Mouse (Mus musculus) heart, postnatal 10 days (tissue): ENCODE results near the gene Psmd3. TPM values are rescaled to one million over a fixed set of nuclear protein-coding genes. Genes with fewer than 3 reads are reported as not detected.

Source experiments
- DNase-seq, 2 experiments: peaks; one replicate each; pipeline ENCODE4 v3.0.0; 2021
- intact Hi-C: fragments of 180-260 bp; cut with DNase I; formaldehyde crosslinking; loops from one replicate; pipeline ENCODE4 v1.15.1; 2025
- total RNA-seq, 2 experiments: library from RNA; stranded (reverse); gene quantifications; 2 replicates each; pipeline ENCODE4 v1.2.3; 2021

The Psmd3 gene
- total RNA-seq, 2 experiments from 2014 or later, result 131 to 132 TPM

DNA sequence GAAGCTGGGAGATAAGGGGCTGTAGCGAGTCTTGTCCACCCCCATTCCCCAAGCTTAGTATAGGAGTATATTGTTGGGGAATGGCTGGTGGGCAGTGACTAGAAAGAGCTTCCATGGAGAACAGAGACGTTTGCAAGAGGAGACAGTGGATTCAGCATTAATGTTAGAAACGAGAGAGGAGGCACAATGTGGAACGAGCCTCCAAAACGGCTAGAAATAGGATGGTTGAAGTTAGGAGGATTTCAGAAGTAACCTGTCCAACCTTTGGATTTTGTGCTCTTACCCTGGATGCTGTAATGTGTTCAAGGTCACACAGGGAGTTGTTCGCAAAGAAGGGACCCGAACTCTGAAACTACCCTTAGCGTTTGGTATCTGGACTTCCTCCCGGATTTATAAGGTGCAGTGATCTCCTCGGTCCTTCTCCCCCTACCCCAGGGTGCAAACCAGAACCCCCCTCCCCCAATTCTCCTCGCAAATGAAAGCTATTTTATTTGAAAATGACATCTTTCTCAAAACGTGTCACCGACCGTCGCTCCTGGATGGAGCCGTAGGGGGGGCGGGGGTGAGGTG, 58.8 kb downstream of the Psmd3 start:
- intact Hi-C loops, result loop anchor here (1.0 kb wide), 1 partner anchor 45 kb away; no protein-coding TSS in a partner anchor
- DNase-seq, result no peak

- intact Hi-C loops, result loop anchor here (1.0 kb wide), 1 partner anchor 44 kb away; no protein-coding TSS in a partner anchor
- DNase-seq, result peak; percentile 83 to 88
Measured at GRCm38 (mm10) chr11:98741622-98742396, 59.5 kb downstream of the Psmd3 start.

DNA sequence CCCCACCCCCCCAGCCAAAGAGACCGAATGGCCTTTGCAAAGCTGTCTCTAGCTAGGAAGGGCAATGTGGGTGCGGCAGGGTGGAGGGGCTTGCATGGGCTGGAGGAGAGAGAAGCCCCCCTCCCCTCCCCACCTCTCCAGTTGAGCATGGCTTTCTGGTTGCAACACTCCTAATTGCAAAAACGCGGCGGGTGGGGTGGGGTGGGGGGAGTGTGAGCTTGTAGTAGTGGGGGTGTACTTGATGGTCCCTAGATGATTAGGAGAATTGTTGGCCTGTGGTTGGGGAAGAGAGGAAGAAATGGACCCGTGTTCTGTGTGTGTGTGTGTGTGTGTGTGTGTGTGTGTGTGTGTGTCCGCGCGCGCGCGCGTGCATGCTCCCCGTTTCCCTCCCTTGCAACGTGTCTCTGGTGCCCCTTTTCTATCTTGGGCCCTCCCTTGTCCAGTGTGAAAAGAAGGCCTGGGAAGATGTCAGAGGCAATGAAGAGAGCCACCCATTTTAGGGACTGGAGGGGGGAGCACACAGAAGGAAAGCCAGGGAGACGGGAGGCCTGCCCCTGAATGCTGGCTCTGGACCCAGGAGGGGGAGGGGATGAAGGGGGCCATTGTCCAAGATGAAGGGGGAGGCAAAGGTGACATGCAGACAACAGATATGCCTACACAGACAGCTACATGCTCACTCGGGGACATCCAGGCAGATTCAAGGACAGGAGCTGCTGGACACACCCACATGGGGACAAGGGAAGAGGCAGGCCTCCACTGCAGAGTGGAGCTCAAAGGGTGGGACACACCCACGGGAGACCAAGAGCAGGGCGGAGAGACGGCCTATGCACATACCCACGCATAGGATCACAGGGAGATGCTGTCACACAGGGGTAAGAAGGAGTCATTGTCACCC, 60.3 kb downstream of the Psmd3 start:
- intact Hi-C loops, result no loop called here
- peak; percentile 73 to 79 for DNase-seq

DNA sequence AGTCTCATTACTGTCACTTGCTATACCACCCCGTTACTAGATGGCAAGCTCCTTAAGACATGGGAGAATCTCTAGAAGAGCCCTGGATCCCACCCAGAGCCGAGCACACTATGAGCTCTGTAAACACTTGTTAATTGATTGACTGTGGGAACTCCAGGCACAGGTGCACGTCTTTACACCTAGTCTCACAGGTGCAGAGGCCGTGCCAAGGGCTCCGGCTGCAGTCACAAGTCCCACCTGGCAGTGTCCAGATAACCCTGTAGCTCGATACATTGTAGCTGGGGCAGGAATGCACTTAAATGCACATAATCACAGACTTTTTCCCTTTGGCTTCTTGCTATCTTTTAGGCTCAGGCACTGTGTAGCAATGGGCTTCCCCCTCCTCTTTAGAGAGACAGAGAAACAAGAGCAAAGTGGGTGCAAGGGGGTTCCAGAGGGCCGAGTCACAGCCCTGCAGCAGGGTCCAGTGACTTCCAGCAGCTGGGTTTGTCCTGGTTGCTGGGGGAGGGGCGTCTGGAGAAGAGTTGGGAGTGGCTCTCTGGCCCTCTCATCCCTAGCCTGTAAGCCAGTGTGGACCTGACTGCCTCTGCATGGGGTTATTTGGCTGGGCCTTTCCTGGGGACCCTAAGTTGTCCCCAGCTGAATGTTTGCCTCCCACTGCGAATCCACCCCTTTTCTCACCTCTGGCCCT, 61.4 kb downstream of the Psmd3 start:
- intact Hi-C loops, result loop anchor here (2.0 kb wide), 1 partner anchor 27 kb away; no protein-coding TSS in a partner anchor
- peak; percentile 87 to 88 for DNase-seq

DNA sequence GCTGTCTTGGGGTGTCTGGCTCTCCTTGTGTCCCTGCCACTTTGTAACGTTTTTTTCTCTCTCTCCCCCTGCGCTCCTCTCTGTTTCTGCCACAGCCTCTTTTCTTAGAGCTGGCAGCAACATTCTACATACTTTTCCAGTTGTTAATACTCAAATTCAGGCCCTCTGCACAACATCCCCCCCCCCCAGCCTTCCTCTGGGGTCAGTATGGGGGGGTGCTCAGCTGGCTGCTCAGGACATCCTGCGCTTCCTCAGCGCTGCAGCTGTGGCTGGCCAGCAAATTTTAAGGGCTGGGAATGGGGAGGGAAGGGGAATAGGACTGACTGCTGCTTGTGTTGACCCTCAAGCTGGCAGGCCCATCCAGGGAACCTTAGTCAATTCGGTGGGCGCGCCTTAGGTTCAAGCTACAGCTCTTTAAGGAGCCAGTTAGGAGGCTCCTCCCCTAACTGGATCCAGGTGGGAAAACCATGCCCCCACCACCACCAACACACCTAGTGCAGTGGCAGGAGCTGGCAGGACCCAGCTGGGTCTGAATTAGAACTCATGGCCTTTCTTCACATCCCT, 62.2 kb downstream of the Psmd3 start:
- intact Hi-C loops, result loop anchor here (2.0 kb wide), 1 partner anchor 26 kb away; no protein-coding TSS in a partner anchor
- peak; percentile 54 to 57 for DNase-seq

Other genes with a start within 250 kb of the Psmd3 start
- 10 to 100 TPM; 48.9 to 52.1 TPM for gene Mien1, start 243.6 kb upstream of the Psmd3 start, total RNA-seq
- not detected for gene Grb7, start 236.2 kb upstream of the Psmd3 start, total RNA-seq
- under 1 TPM; 0.84 to 0.98 TPM for gene Ikzf3, start 136.5 kb upstream of the Psmd3 start, total RNA-seq
- not detected for gene Zpbp2, start 131.5 kb upstream of the Psmd3 start, total RNA-seq
- gene Ormdl3, start 95.2 kb upstream of the Psmd3 start, total RNA-seq, result 10 to 100 TPM; 46.6 to 48.9 TPM
- gene Lrrc3c, start 84.3 kb upstream of the Psmd3 start, total RNA-seq, result not detected
- gene Gm12355, start 56.9 kb upstream of the Psmd3 start, total RNA-seq, result 10 to 100 TPM; 15.6 to 18.0 TPM
- 1 to 10 TPM; 4.0 to 5.3 TPM for gene Gsdma3, start 56.2 kb upstream of the Psmd3 start, total RNA-seq
- under 1 TPM; 0.24 to 0.30 TPM for gene Gsdma2, start 35.8 kb upstream of the Psmd3 start, total RNA-seq
- gene Gsdma, start 18.2 kb upstream of the Psmd3 start, total RNA-seq, result not detected
- gene Csf3, start 18.7 kb downstream of the Psmd3 start, total RNA-seq, result not detected
- 10 to 100 TPM; 44.9 to 52.1 TPM for gene Med24, start 46.9 kb downstream of the Psmd3 start, total RNA-seq
- gene Thra, start 58.1 kb downstream of the Psmd3 start, total RNA-seq, result 100 to 1,000 TPM; 172 to 190 TPM
- gene Nr1d1, start 92.8 kb downstream of the Psmd3 start, total RNA-seq, result 10 to 100 TPM; 31.1 to 32.7 TPM
- 10 to 100 TPM; 70.3 to 83.4 TPM for gene Msl1, start 113.0 kb downstream of the Psmd3 start, total RNA-seq
- 10 to 100 TPM; 29.0 to 29.7 TPM for gene Casc3, start 122.4 kb downstream of the Psmd3 start, total RNA-seq
- under 1 TPM; 0.79 to 0.87 TPM for gene Rapgefl1, start 154.2 kb downstream of the Psmd3 start, total RNA-seq
- gene Wipf2, start 181.1 kb downstream of the Psmd3 start, total RNA-seq, result 10 to 100 TPM; 12.4 to 13.0 TPM
- gene Cdc6, start 225.2 kb downstream of the Psmd3 start, total RNA-seq, result 1 to 10 TPM; 3.3 to 3.6 TPM
- 10 to 100 TPM; 31.9 to 33.0 TPM for gene Rara, start 245.3 kb downstream of the Psmd3 start, total RNA-seq